Mouse (Mus musculus) right cerebral cortex, adult 2 months (tissue): ENCODE data around the gene Zfp72.

Experiments
- DNase-seq, 2 experiments: peaks; one replicate each; pipeline ENCODE4 v3.0.0; 2021 to 2022; ENCODE audit warnings: low spot score in 2 of 2

Zfp72 gene

GRCm38 (mm10) chr13:74390371-74390990 is at the start of gene Zfp72:
TSS of gene Zfp72 (minus strand) at chr13:74390836.
- DNase-seq, result peak; percentile 84 to 89

- DNase-seq, result no peak
Observed at GRCm38 (mm10) chr13:74439895-74440294, 49.3 kb upstream of the Zfp72 start.

GRCm38 (mm10) chr13:74399298-74399839 is 8.7 kb upstream of the Zfp72 start, which contains the start of gene Ftl1-ps1:
TSS of gene Ftl1-ps1 (plus strand) at chr13:74399694.
- no peak for DNase-seq

- no peak for DNase-seq
Observed at GRCm38 (mm10) chr13:74391156-74391555, 520 bp upstream of the Zfp72 start.

- DNase-seq, result no peak
Observed at GRCm38 (mm10) chr13:74389730-74390129, 906 bp downstream of the Zfp72 start.

- DNase-seq, result no peak
Observed at GRCm38 (mm10) chr13:74382289-74382688, 8.3 kb downstream of the Zfp72 start.

GRCm38 (mm10) chr13:74381533-74382276 is 8.9 kb downstream of the Zfp72 start:
- DNase-seq, result no peak

- no peak for DNase-seq
Observed at GRCm38 (mm10) chr13:74363859-74364235, 26.8 kb downstream of the Zfp72 start, which contains the start of gene Lrrc14b. TSS of gene Lrrc14b (minus strand) at chr13:74364005.

GRCm38 (mm10) chr13:74363176-74363858 is 27.3 kb downstream of the Zfp72 start:
- no peak for DNase-seq

GRCm38 (mm10) chr13:74362218-74362617 is 28.4 kb downstream of the Zfp72 start:
- DNase-seq, result no peak

GRCm38 (mm10) chr13:74356491-74356890 is 34.1 kb downstream of the Zfp72 start:
- peak in 1 of 2 experiments; percentile 20 for DNase-seq

GRCm38 (mm10) chr13:74350435-74350906 is 40.2 kb downstream of the Zfp72 start:
- no peak for DNase-seq

- DNase-seq, result peak; percentile 94 to 96
Observed at GRCm38 (mm10) chr13:74349566-74350434, 40.8 kb downstream of the Zfp72 start, which contains the start of the genes Sdha and Ccdc127. TSS of gene Sdha (minus strand) at chr13:74350280. TSS of gene Ccdc127 (plus strand) at chr13:74350309.

GRCm38 (mm10) chr13:74341036-74341435 is 49.6 kb downstream of the Zfp72 start:
- peak in 1 of 2 experiments; percentile 26 for DNase-seq

- no peak for DNase-seq
Observed at GRCm38 (mm10) chr13:74329321-74329720, 61.3 kb downstream of the Zfp72 start.
